Mouse (Mus musculus) ES-E14 (cell line): ENCODE results near the gene Robo3.

ENCODE experiments used
- ZC3H11A ChIP-seq: IDR thresholded peaks from 2 replicates; pipeline ENCODE4 v1.6.1; 2012; ENCODE audit warnings: low read depth, mild to moderate bottlenecking, inconsistent platforms, low read length, borderline replicate concordance
- ZNF384 ChIP-seq: IDR thresholded peaks from 2 replicates; pipeline ENCODE4 v1.6.1; 2012; ENCODE audit warnings: low read depth, low read length, inconsistent platforms

- TF ChIP-seq ZNF384: no peak
- TF ChIP-seq ZC3H11A: no peak
Measured at GRCm38 (mm10) chr9:37433823-37434560, 946 bp upstream of the Robo3 start.
